Mouse (Mus musculus) CH12.LX (cell line): Measurements from ENCODE around the gene Alkbh2. TPM values are rescaled to one million over a fixed set of nuclear protein-coding genes. Genes with fewer than 3 reads are reported as not detected.
A peak's percentile ranks its signal among the peaks of the same experiment; 100 is the strongest.

ENCODE experiments used
- DNase-seq: peaks from one replicate; pipeline ENCODE4 v3.0.0-alpha.2; 2013; ENCODE audit errors: extremely low read depth
- H3K27ac ChIP-seq: 2 replicates; pipeline ENCODE4 v1.5.1; 2012; ENCODE audit warnings: low read depth, mild to moderate bottlenecking, control low read depth, moderate library complexity; ENCODE audit not compliant: insufficient read depth
- H3K27me3 ChIP-seq: replicated peaks from 2 replicates; pipeline ENCODE3; 2012; ENCODE audit warnings: inconsistent platforms
- H3K36me3 ChIP-seq, 2 experiments: replicated peaks in 1 of 2; 2 replicates each; pipeline versions ENCODE3 to v1.6.1; 2012; ENCODE audit warnings: inconsistent platforms in 1 of 2, low read length in 1 of 2, mild to moderate bottlenecking in 1 of 2, mixed read lengths in 1 of 2, moderate library complexity in 1 of 2; ENCODE audit not compliant: control insufficient read depth in 1 of 2, insufficient read depth in 1 of 2
- H3K4me1 ChIP-seq, 2 experiments: 2 replicates each; pipeline ENCODE4 v1.6.1; 2012; ENCODE audit warnings: inconsistent platforms in 1 of 2, moderate library complexity in 1 of 2; ENCODE audit not compliant: insufficient read depth in 2 of 2, control insufficient read depth in 1 of 2
- H3K4me2 ChIP-seq: 2 replicates; pipeline ENCODE4 v1.6.1; 2012; ENCODE audit warnings: low read depth, mild to moderate bottlenecking, control low read depth; ENCODE audit not compliant: poor library complexity, insufficient read depth, severe bottlenecking
- H3K4me3 ChIP-seq, 3 experiments: fragments of 150-350 bp in 1 of 3; sonication (generic) in 1 of 3; replicated peaks in 1 of 3; 2 replicates each; pipeline versions ENCODE3 to v1.5.1; 2011 to 2012; ENCODE audit warnings: low read depth in 2 of 3, low read length in 2 of 3, mild to moderate bottlenecking in 2 of 3, moderate library complexity in 2 of 3, control low read depth in 1 of 3, improper control_type of control experiment in 1 of 3, inconsistent platforms in 1 of 3, mixed read lengths in 1 of 3; ENCODE audit not compliant: poor library complexity in 1 of 3
- H3K79me2 ChIP-seq: replicated peaks from 2 replicates; pipeline ENCODE4 v1.6.1; 2012; ENCODE audit warnings: mild to moderate bottlenecking, moderate library complexity; ENCODE audit not compliant: control insufficient read depth, poor library complexity, insufficient read depth, severe bottlenecking; ENCODE audit errors: extremely low read depth
- H3K9ac ChIP-seq: 2 replicates; pipeline ENCODE4 v1.6.1; 2012; ENCODE audit warnings: low read depth, mild to moderate bottlenecking, control low read depth, moderate library complexity; ENCODE audit not compliant: insufficient read depth
- H3K9me3 ChIP-seq: replicated peaks from 2 replicates; pipeline ENCODE3; 2012; ENCODE audit warnings: low read length, inconsistent platforms, mixed read lengths
- BHLHE40 ChIP-seq: IDR thresholded peaks from 2 replicates; pipeline ENCODE4 v1.6.1; 2011; ENCODE audit warnings: mild to moderate bottlenecking, low read depth, low read length, improper control_type of control experiment
- CHD1 ChIP-seq: IDR thresholded peaks from 2 replicates; pipeline ENCODE4 v1.6.1; 2012; ENCODE audit warnings: low read depth, low read length, improper control_type of control experiment, inconsistent platforms
- CTCF ChIP-seq, 2 experiments: IDR thresholded peaks in 1 of 2; conservative IDR thresholded peaks in 1 of 2; 2 replicates each; pipeline ENCODE4 v1.5.1; 2011 to 2012; ENCODE audit warnings: low read depth in 2 of 2, low read length in 2 of 2, improper control_type of control experiment in 1 of 2, inconsistent platforms in 1 of 2, mild to moderate bottlenecking in 1 of 2, moderate library complexity in 1 of 2
- E2F4 ChIP-seq: IDR thresholded peaks from 2 replicates; pipeline ENCODE4 v1.6.1; 2011; ENCODE audit warnings: low read depth, low read length, improper control_type of control experiment; ENCODE audit not compliant: insufficient replicate concordance
- ELF1 ChIP-seq: IDR thresholded peaks from 2 replicates; pipeline ENCODE4 v1.6.1; 2014; ENCODE audit warnings: low read depth, mild to moderate bottlenecking, inconsistent platforms, low read length, improper control_type of control experiment
- ETS1 ChIP-seq: conservative IDR thresholded peaks from 2 replicates; pipeline ENCODE4 v1.6.1; 2012; ENCODE audit warnings: low read depth, mild to moderate bottlenecking, inconsistent platforms, low read length, improper control_type of control experiment, moderate library complexity
- GABPA ChIP-seq: IDR thresholded peaks from 2 replicates; pipeline ENCODE4 v1.6.1; 2012; ENCODE audit warnings: low read depth, low read length, improper control_type of control experiment, inconsistent platforms; ENCODE audit not compliant: insufficient replicate concordance
- HCFC1 ChIP-seq: IDR thresholded peaks from 2 replicates; pipeline ENCODE4 v1.6.1; 2012; ENCODE audit warnings: low read depth, mild to moderate bottlenecking, inconsistent platforms, low read length, improper control_type of control experiment
- KAT2A ChIP-seq: IDR thresholded peaks from 2 replicates; pipeline ENCODE4 v1.6.1; 2012; ENCODE audit warnings: low read length, improper control_type of control experiment, inconsistent platforms; ENCODE audit not compliant: insufficient replicate concordance
- MAFK ChIP-seq: IDR thresholded peaks from 2 replicates; pipeline ENCODE4 v1.6.1; 2011; ENCODE audit warnings: low read length, improper control_type of control experiment; ENCODE audit not compliant: insufficient replicate concordance
- MAX ChIP-seq: IDR thresholded peaks from 2 replicates; pipeline ENCODE4 v1.6.1; 2011; ENCODE audit warnings: low read length, improper control_type of control experiment
- MAZ ChIP-seq: IDR thresholded peaks from 2 replicates; pipeline ENCODE4 v1.6.1; 2012; ENCODE audit warnings: low read depth, mild to moderate bottlenecking, inconsistent platforms, low read length, improper control_type of control experiment, moderate library complexity
- MEF2A ChIP-seq: IDR thresholded peaks from 2 replicates; pipeline ENCODE4 v1.6.1; 2014; ENCODE audit warnings: low read depth, mild to moderate bottlenecking, inconsistent platforms, low read length, improper control_type of control experiment, borderline replicate concordance
- MYC ChIP-seq: IDR thresholded peaks from 2 replicates; pipeline ENCODE4 v1.6.1; 2011; ENCODE audit warnings: low read depth, mild to moderate bottlenecking, improper control_type of control experiment, low read length
- NELFE ChIP-seq: IDR thresholded peaks from 2 replicates; pipeline ENCODE4 v1.6.1; 2011; ENCODE audit warnings: low read depth, low read length, improper control_type of control experiment
- NRF1 ChIP-seq: IDR thresholded peaks from 2 replicates; pipeline ENCODE4 v1.6.1; 2014; ENCODE audit warnings: low read depth, mild to moderate bottlenecking, inconsistent platforms, low read length, improper control_type of control experiment, moderate library complexity
- POLR2A ChIP-seq: IDR thresholded peaks from 2 replicates; pipeline ENCODE4 v1.6.1; 2011; ENCODE audit warnings: low read depth, mild to moderate bottlenecking, improper control_type of control experiment, low read length
- RAD21 ChIP-seq: IDR thresholded peaks from 2 replicates; pipeline ENCODE4 v1.6.1; 2011; ENCODE audit warnings: low read depth, mild to moderate bottlenecking, low read length, improper control_type of control experiment, moderate library complexity
- RCOR1 ChIP-seq: conservative IDR thresholded peaks from 2 replicates; pipeline ENCODE4 v1.6.1; 2012; ENCODE audit warnings: low read depth, mild to moderate bottlenecking, inconsistent platforms, low read length, improper control_type of control experiment
- SIN3A ChIP-seq: IDR thresholded peaks from 2 replicates; pipeline ENCODE4 v1.6.1; 2012; ENCODE audit warnings: low read length, improper control_type of control experiment, inconsistent platforms
- TBP ChIP-seq: conservative IDR thresholded peaks from 2 replicates; pipeline ENCODE4 v1.6.1; 2011; ENCODE audit warnings: low read depth, low read length, improper control_type of control experiment
- TCF12 ChIP-seq: IDR thresholded peaks from 2 replicates; pipeline ENCODE4 v1.6.1; 2014; ENCODE audit warnings: low read depth, mild to moderate bottlenecking, inconsistent platforms, low read length, improper control_type of control experiment
- UBTF ChIP-seq: IDR thresholded peaks from 2 replicates; pipeline ENCODE4 v1.6.1; 2012; ENCODE audit warnings: low read depth, mild to moderate bottlenecking, inconsistent platforms, low read length, improper control_type of control experiment, moderate library complexity
- USF1 ChIP-seq: IDR thresholded peaks from 2 replicates; pipeline ENCODE4 v1.6.1; 2014; ENCODE audit warnings: low read depth, mild to moderate bottlenecking, inconsistent platforms, low read length, improper control_type of control experiment
- USF2 ChIP-seq: conservative IDR thresholded peaks from 2 replicates; pipeline ENCODE4 v1.6.1; 2011; ENCODE audit warnings: low read depth, low read length, improper control_type of control experiment
- ZNF384 ChIP-seq: IDR thresholded peaks from 2 replicates; pipeline ENCODE4 v1.6.1; 2012; ENCODE audit warnings: low read depth, low read length, improper control_type of control experiment, inconsistent platforms
- dilution Hi-C: fragments of 300-500 bp; cut with MboI; formaldehyde crosslinking; loops from 2 replicates; pipeline ENCODE4 v1.14.3; 2020; ENCODE audit warnings: low sequenced_read_pairs; ENCODE audit not compliant: extremely low pct_unique_long_range_greater_than_20kb, extremely low pct_ligation_motif_present
- in situ Hi-C: fragments of 300-500 bp; cut with MboI; formaldehyde crosslinking; loops from 3 replicates; pipeline ENCODE4 v1.14.3; 2019; ENCODE audit warnings: low sequenced_read_pairs, low pct_ligation_motif_present, low pct_unique_long_range_greater_than_20kb, mixed read lengths
- polyA plus RNA-seq: library from polyadenylated mRNA; unstranded; fragments of >175 nt; gene quantifications from 2 replicates; pipeline ENCODE4 v1.2.1, GENCODE M21; 2012; ENCODE audit warnings: low read depth; ENCODE audit not compliant: insufficient read length
- total RNA-seq, 2 experiments: library from RNA; depleted of rRNA; stranded (reverse); fragments of 300-350 nt in 1 of 2; fragments of >200 nt in 1 of 2; gene quantifications; 2 replicates each; pipeline ENCODE4 v1.2.3; 2012 to 2014

The Alkbh2 gene
- total and polyA plus RNA-seq, 3 experiments: 34.4 to 39.3 (median 35.7) TPM

- H3K9me3 ChIP-seq: no peaks in the 10 kb centered on the region
- dilution Hi-C loops (no loop called here), in situ Hi-C loops (loop anchor here (5.0 kb wide), 1 partner anchor 81 kb away; no protein-coding TSS in a partner anchor)
- H3K36me3 ChIP-seq: peaks cover 29 to 50% of the 10 kb centered on the region in 2 experiments
- H3K4me1 ChIP-seq: peaks cover 11 to 57% of the 10 kb centered on the region in 2 experiments
- H3K9ac ChIP-seq: peak overlapping the region; percentile 45; the same call in 1 of the 2 replicates
- no peak overlapping the region for H3K27ac ChIP-seq
- no peak for DNase-seq
- no peaks in the 10 kb centered on the region for H3K27me3 ChIP-seq
- peak overlapping the region; percentile 58; the same call in 1 of the 2 replicates for H3K4me2 ChIP-seq
- TF ChIP-seq KAT2A (no peak), SIN3A (no peak), MYC (no peak), ELF1 (no peak), TBP (no peak), CTCF (conservative IDR thresholded peaks at IDR 0.05 in 1 of 2, IDR thresholded peaks at IDR 0.05 in 1 of 2; ENCODE audit: low read depth in 2 of 2, low read length in 2 of 2) (no peak), MAX (no peak), MAZ (no peak), CHD1 (no peak), RAD21 (no peak), USF2 (no peak), HCFC1 (no peak), GABPA (no peak), NRF1 (no peak), ZNF384 (no peak), RCOR1 (no peak), NELFE (no peak)
- peak overlapping the region in 2 of 3 experiments; percentile 56 to 63 for H3K4me3 ChIP-seq
- peaks cover 9% of the 10 kb centered on the region for H3K79me2 ChIP-seq
Observed at GRCm38 (mm10) chr5:114132841-114133240, 4.8 kb upstream of the Alkbh2 start.

- peak overlapping the region; percentile 58; the same call in 1 of the 2 replicates for H3K4me2 ChIP-seq
- in situ Hi-C loops (loop anchor here (5.0 kb wide), 1 partner anchor 79 kb away; no protein-coding TSS in a partner anchor), dilution Hi-C loops (no loop called here)
- H3K27ac ChIP-seq: peak overlapping the region; percentile 81
- H3K4me3 ChIP-seq: peak overlapping the region; percentile 56 to 90 (median 63)
- H3K36me3 ChIP-seq: peaks cover 17 to 36% of the 10 kb centered on the region in 2 experiments
- peak overlapping the region; percentile 45 for H3K9ac ChIP-seq
- H3K4me1 ChIP-seq: peaks cover 11 to 60% of the 10 kb centered on the region in 2 experiments
- H3K79me2 ChIP-seq: peaks cover 9% of the 10 kb centered on the region
- peak; percentile 80 for DNase-seq
- no peaks in the 10 kb centered on the region for H3K9me3 ChIP-seq
- TF ChIP-seq NELFE (peak; percentile 37), TCF12 (peak; percentile 49; the same call in 1 of the 2 replicates), ETS1 (0 out of 2 replicates have a peak, but pooled peaks have one; percentile 12), E2F4 (peak; percentile 57; the same call in 1 of the 2 replicates), USF1 (peak; percentile 76), MYC (peak; percentile 45; the same call in 1 of the 2 replicates), BHLHE40 (peak; percentile 53), KAT2A (no peak), MAFK (no peak), CHD1 (peak; percentile 83; the same call in 1 of the 2 replicates), MAX (peak; percentile 88), CTCF (conservative IDR thresholded peaks at IDR 0.05 in 1 of 2, IDR thresholded peaks at IDR 0.05 in 1 of 2; ENCODE audit: low read depth in 2 of 2, low read length in 2 of 2) (no peak), SIN3A (peak; percentile 61; the same call in 1 of the 2 replicates), MEF2A (no peak), USF2 (peak; percentile 56), POLR2A (peak; percentile 50; the same call in 1 of the 2 replicates), UBTF (peak; percentile 41)
- no peaks in the 10 kb centered on the region for H3K27me3 ChIP-seq
Observed at GRCm38 (mm10) chr5:114131521-114131840, 3.5 kb upstream of the Alkbh2 start.
